Mouse (Mus musculus): ENCODE measurements around the gene Ikzf1. TPM values are rescaled to one million over a fixed set of nuclear protein-coding genes. Genes with fewer than 3 reads are reported as not detected.
A peak's percentile ranks its signal among the peaks of the same experiment; 100 is the strongest.

Gene Ikzf1
- polyA plus RNA-seq, 1 experiment, result 1.0 TPM

DNA sequence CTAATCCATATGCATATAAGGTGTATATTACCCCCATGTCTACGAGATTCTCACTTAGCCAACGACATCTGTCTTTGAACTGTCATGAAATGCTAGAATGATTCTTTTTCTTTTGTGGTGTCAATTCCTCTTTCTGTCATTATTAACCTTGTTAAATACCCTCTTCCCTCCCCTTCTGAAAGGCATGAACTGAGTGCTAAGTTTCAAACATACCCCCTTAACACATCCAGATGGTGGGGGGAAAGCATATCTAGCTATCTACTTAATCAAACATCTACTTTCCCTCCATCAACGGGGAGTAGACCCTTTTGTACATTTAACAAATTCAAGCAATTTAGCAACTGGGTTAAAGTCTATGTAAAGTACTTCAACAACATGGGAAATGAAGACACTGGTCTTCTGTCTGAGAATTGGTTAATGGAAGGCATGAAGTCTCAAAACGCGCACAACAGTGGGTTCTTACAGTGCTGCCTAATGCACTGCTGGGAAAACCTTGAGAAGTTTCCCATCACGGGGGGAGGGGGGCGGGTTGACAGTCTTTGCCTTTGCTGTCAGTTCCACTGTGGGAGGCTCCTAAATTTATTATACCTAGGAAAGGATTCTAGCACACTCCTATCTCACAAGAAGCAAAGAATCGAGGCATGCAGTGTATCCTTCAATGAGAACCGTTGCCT, 8.6 kb upstream of the Ikzf1 start:
- no peaks in the 10 kb centered on the region for H3K79me2 ChIP-seq (ENCODE audit: control insufficient read depth, insufficient read depth)
- no peaks in the 10 kb centered on the region for H3K27me3 ChIP-seq (ENCODE audit: control insufficient read depth, insufficient read depth, insufficient read length)
- H3K36me3 ChIP-seq (ENCODE audit: control insufficient read depth, insufficient read depth), result no peaks in the 10 kb centered on the region
- no peak for TF ChIP-seq CTCF (IDR thresholded peaks at IDR 0.05; ENCODE audit: control insufficient read depth, insufficient read depth, insufficient read length)
- no peak for TF ChIP-seq MAX (IDR thresholded peaks at IDR 0.05)
- no peak for TF ChIP-seq USF1 (IDR thresholded peaks at IDR 0.05; ENCODE audit: low read depth)
- TF ChIP-seq CEBPB (IDR thresholded peaks at IDR 0.05; ENCODE audit: low read depth), result no peak
- no peak for TF ChIP-seq MYOD1 (IDR thresholded peaks at IDR 0.05; ENCODE audit: control insufficient read depth, insufficient read length, low read depth)
- no peak for TF ChIP-seq FOSL1 (IDR thresholded peaks at IDR 0.05; ENCODE audit: insufficient read depth, low read length, poor library complexity, severe bottlenecking)
- no peak for TF ChIP-seq MYOG (IDR thresholded peaks at IDR 0.05; ENCODE audit: control insufficient read depth, extremely low read depth, insufficient read length)
- no peaks in the 10 kb centered on the region for H3K79me3 ChIP-seq (ENCODE audit: low read depth)
- H3K4me3 ChIP-seq (ENCODE audit: insufficient read depth, poor library complexity, severe bottlenecking), result no peak overlapping the region
- H3ac ChIP-seq (ENCODE audit: control insufficient read depth, insufficient read length, low read depth), result no peak overlapping the region

DNA sequence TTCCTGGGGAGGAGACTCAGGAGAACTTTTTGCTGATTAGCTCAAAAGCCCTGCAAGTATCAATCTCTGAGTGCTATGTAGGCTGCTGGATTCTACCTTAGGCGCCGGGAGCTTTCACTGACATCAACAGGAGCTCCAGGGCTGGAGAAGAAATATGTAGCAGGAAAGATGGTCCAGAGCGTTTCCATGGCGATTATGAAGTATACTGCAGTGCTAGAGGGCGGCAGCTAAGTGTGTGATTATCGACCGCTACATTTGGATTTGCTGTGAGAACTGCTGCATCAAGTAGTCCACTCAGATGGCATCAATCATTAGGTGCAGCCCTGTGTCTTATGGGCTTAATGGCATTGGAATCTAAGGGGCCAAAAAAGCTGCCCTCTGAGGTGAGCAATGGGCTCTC, 7.6 kb upstream of the Ikzf1 start:
- Histone ChIP-seq H3K36me3 (ENCODE audit: control insufficient read depth, insufficient read depth) (no peaks in the 10 kb centered on the region), H3K79me2 (ENCODE audit: control insufficient read depth, insufficient read depth) (no peaks in the 10 kb centered on the region), H3K79me3 (ENCODE audit: low read depth) (no peaks in the 10 kb centered on the region), H3ac (ENCODE audit: control insufficient read depth, insufficient read length, low read depth) (no peak overlapping the region), H3K27me3 (ENCODE audit: control insufficient read depth, insufficient read depth, insufficient read length) (no peaks in the 10 kb centered on the region), H3K4me3 (ENCODE audit: insufficient read depth, poor library complexity, severe bottlenecking) (no peak overlapping the region)
- TF ChIP-seq MYOD1 (IDR thresholded peaks at IDR 0.05; ENCODE audit: control insufficient read depth, insufficient read length, low read depth) (no peak), CEBPB (IDR thresholded peaks at IDR 0.05; ENCODE audit: low read depth) (no peak), FOSL1 (IDR thresholded peaks at IDR 0.05; ENCODE audit: insufficient read depth, low read length, poor library complexity, severe bottlenecking) (no peak), USF1 (IDR thresholded peaks at IDR 0.05; ENCODE audit: low read depth) (no peak), MYOG (IDR thresholded peaks at IDR 0.05; ENCODE audit: control insufficient read depth, extremely low read depth, insufficient read length) (no peak), MAX (IDR thresholded peaks at IDR 0.05) (no peak), CTCF (IDR thresholded peaks at IDR 0.05; ENCODE audit: control insufficient read depth, insufficient read depth, insufficient read length) (no peak)

DNA sequence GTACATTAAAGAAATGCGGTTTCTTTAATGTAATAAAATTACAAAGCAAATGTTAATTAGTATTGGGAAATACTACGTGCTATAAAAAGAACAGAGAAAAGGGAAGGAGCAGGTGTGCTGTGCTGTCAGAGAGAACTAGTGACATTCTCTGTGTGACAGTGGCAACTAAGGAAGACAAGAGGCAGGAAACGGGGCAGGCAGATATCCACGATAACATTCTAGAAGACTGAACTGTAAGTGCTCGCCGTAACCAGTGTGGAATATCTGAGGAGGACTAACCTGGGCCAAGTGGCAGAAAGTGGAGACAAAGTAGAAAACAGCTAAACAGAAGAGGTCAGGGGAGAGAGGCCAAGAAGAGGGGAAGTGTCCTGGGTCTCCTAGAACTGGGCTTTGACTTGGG, 5.8 kb upstream of the Ikzf1 start:
- Histone ChIP-seq H3ac (ENCODE audit: control insufficient read depth, insufficient read length, low read depth) (no peak overlapping the region), H3K27me3 (ENCODE audit: control insufficient read depth, insufficient read depth, insufficient read length) (no peaks in the 10 kb centered on the region), H3K79me2 (ENCODE audit: control insufficient read depth, insufficient read depth) (no peaks in the 10 kb centered on the region), H3K79me3 (ENCODE audit: low read depth) (no peaks in the 10 kb centered on the region), H3K4me3 (ENCODE audit: insufficient read depth, poor library complexity, severe bottlenecking) (no peak overlapping the region), H3K36me3 (ENCODE audit: control insufficient read depth, insufficient read depth) (no peaks in the 10 kb centered on the region)
- no peak for TF ChIP-seq MYOD1 (IDR thresholded peaks at IDR 0.05; ENCODE audit: control insufficient read depth, insufficient read length, low read depth)
- TF ChIP-seq CTCF (IDR thresholded peaks at IDR 0.05; ENCODE audit: control insufficient read depth, insufficient read depth, insufficient read length), result no peak
- TF ChIP-seq CEBPB (IDR thresholded peaks at IDR 0.05; ENCODE audit: low read depth), result no peak
- no peak for TF ChIP-seq FOSL1 (IDR thresholded peaks at IDR 0.05; ENCODE audit: insufficient read depth, low read length, poor library complexity, severe bottlenecking)
- TF ChIP-seq MAX (IDR thresholded peaks at IDR 0.05), result no peak
- TF ChIP-seq USF1 (IDR thresholded peaks at IDR 0.05; ENCODE audit: low read depth), result no peak
- TF ChIP-seq MYOG (IDR thresholded peaks at IDR 0.05; ENCODE audit: control insufficient read depth, extremely low read depth, insufficient read length), result no peak

DNA sequence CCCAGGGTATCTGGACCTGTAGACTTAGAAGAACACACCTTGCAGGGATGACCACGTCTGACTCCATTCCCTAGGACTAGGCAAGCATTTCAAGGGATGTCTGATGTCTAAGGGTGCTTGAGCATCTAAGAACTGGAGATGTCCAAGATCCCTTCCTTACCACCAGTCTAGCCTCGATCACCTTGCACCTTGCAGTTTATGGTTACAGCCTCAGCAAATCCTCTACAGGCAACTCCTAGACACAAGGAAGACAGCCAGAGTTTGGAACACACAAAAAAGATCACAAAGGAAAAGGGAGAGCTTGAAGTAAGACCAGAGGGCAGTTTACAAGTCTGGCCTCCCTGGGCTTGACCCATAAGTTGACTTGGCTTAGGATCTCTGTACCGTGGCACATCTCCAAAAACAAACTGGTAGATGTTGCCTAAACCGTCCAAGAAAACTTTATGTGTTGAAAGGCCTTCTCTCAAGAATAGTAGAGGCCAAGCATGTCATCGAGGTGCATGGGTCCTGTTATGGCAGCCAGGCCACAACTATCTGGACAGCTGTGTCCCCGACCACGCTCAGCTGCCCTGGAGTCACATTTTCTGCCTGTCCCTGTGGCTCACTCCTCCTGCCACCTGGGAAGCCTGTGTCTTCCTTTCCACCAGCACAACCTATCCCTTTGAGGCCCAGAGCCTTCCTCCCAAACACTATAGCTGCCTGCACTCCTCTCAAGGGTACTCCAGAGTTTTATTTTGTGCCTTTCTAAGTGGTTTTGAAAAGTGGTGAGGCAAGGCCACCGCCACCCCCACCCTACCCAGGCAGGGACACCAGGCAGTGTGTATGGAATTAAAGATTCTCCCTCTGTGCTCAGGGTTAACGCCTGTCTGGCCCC, 510 bp upstream of the Ikzf1 start:
- Histone ChIP-seq H3ac (ENCODE audit: control insufficient read depth, insufficient read length, low read depth) (no peak overlapping the region), H3K79me2 (ENCODE audit: control insufficient read depth, insufficient read depth) (no peaks in the 10 kb centered on the region), H3K79me3 (ENCODE audit: low read depth) (no peaks in the 10 kb centered on the region), H3K36me3 (ENCODE audit: control insufficient read depth, insufficient read depth) (no peaks in the 10 kb centered on the region), H3K27me3 (ENCODE audit: control insufficient read depth, insufficient read depth, insufficient read length) (peaks cover 17% of the 10 kb centered on the region), H3K4me3 (ENCODE audit: insufficient read depth, poor library complexity, severe bottlenecking) (no peak overlapping the region)
- TF ChIP-seq MYOG (IDR thresholded peaks at IDR 0.05; ENCODE audit: control insufficient read depth, extremely low read depth, insufficient read length) (no peak), FOSL1 (IDR thresholded peaks at IDR 0.05; ENCODE audit: insufficient read depth, low read length, poor library complexity, severe bottlenecking) (no peak), CEBPB (IDR thresholded peaks at IDR 0.05; ENCODE audit: low read depth) (no peak), CTCF (IDR thresholded peaks at IDR 0.05; ENCODE audit: control insufficient read depth, insufficient read depth, insufficient read length) (no peak), MAX (IDR thresholded peaks at IDR 0.05) (no peak), USF1 (IDR thresholded peaks at IDR 0.05; ENCODE audit: low read depth) (no peak), MYOD1 (IDR thresholded peaks at IDR 0.05; ENCODE audit: control insufficient read depth, insufficient read length, low read depth) (no peak)

DNA sequence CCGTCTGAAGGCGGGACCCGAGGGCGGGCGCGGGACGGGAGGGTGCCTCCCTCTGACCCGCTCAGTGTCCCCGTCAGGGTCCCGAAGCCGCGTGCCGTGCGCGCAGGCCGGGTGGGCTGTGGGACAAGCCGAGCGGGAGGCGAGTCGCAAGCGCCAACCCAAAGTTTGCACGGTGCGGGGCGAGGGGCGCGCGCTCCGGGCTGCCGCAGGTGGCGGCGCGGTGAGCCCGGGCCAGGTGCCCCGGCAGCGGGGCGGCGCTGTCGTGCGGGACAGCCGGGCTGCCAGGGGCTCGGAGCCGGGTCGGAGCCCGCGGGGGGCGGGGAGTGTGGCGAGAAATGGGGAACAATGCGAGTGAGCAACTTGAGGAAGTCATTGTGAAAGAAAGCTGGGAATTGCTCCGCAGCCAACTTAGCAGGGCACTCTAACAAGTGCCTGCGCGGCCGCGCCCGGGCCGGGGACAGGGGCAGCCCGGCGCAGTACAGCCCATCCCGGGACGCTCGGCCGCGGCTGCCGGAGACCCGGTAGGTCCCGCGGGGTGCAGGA, 1.1 kb downstream of the Ikzf1 start:
- Histone ChIP-seq H3K79me3 (ENCODE audit: low read depth) (no peaks in the 10 kb centered on the region), H3K27me3 (ENCODE audit: control insufficient read depth, insufficient read depth, insufficient read length) (peaks cover 17% of the 10 kb centered on the region), H3K79me2 (ENCODE audit: control insufficient read depth, insufficient read depth) (no peaks in the 10 kb centered on the region), H3K36me3 (ENCODE audit: control insufficient read depth, insufficient read depth) (no peaks in the 10 kb centered on the region), H3K4me3 (ENCODE audit: insufficient read depth, poor library complexity, severe bottlenecking) (no peak overlapping the region), H3ac (ENCODE audit: control insufficient read depth, insufficient read length, low read depth) (peak overlapping the region; percentile 61)
- TF ChIP-seq CTCF (IDR thresholded peaks at IDR 0.05; ENCODE audit: control insufficient read depth, insufficient read depth, insufficient read length), result no peak
- no peak for TF ChIP-seq USF1 (IDR thresholded peaks at IDR 0.05; ENCODE audit: low read depth)
- TF ChIP-seq MYOG (IDR thresholded peaks at IDR 0.05; ENCODE audit: control insufficient read depth, extremely low read depth, insufficient read length), result no peak
- no peak for TF ChIP-seq FOSL1 (IDR thresholded peaks at IDR 0.05; ENCODE audit: insufficient read depth, low read length, poor library complexity, severe bottlenecking)
- TF ChIP-seq MYOD1 (IDR thresholded peaks at IDR 0.05; ENCODE audit: control insufficient read depth, insufficient read length, low read depth), result no peak
- no peak for TF ChIP-seq CEBPB (IDR thresholded peaks at IDR 0.05; ENCODE audit: low read depth)
- TF ChIP-seq MAX (IDR thresholded peaks at IDR 0.05), result no peak

Measured in C2C12 (cell line).